Mouse (Mus musculus): ENCODE measurements around the gene Apaf1.

DNA sequence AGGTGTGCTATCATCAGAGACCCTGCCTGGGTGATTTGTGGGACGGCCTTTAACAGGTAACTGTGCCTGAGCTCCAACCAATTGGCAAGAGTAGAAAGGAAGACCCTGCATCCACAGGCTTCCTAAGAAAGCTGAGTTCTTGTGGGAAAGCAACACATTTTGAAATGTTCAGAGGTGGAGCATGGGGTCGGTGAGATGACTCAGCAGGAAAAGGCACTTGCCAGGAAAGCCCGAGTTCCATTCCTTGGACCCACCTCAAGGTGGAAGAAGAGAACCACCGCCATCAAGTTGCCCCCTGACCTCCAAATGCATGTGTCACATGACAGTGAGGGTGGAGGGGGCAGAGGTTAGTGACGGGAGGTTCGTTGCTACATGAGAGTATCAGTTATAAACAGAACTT is 108.1 kb downstream of the Apaf1 start:
- TF ChIP-seq ZNF384 (IDR thresholded peaks at IDR 0.05; ENCODE audit: low read depth, low read length), result no peak
- no peak for TF ChIP-seq HCFC1 (IDR thresholded peaks at IDR 0.05; ENCODE audit: borderline replicate concordance, insufficient read depth, low read length)
